Mouse (Mus musculus): ENCODE results near the gene Il2rb.

The Il2rb gene

GRCm38 (mm10) chr15:78520112-78520715, 25.1 kb upstream of the Il2rb start:
- no peak for DNase-seq (ENCODE audit: low read depth, low spot score)

DNA sequence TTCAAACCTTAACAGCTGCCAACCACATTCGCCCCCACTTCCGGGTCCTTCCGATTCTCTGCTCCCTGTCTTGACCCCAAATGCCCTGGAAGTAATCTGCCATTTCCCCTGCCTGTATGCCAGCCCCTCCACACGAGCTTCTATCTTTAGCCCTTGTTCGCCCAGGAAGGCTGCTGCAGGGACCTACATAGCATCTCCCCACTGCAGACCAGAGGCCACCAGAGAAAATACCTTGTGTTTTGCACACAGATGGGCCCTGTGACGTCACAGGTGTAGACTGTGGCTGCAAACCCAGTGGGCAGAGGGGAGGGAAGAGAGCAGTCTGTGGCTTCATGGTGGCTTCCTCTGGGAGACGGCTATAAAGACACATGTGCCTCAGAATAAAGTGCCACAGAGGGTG, 23.1 kb upstream of the Il2rb start:
- no peak for DNase-seq (ENCODE audit: low read depth, low spot score)

- no peak for DNase-seq (ENCODE audit: low read depth, low spot score)
These were observed 20.7 kb upstream of the Il2rb start for GRCm38 (mm10) chr15:78515759-78516158.

- DNase-seq (ENCODE audit: low read depth, low spot score): peak; percentile 67
These were observed 19.5 kb upstream of the Il2rb start for GRCm38 (mm10) chr15:78514393-78515146.

GRCm38 (mm10) chr15:78513019-78513418, 17.9 kb upstream of the Il2rb start:
- DNase-seq (ENCODE audit: low read depth, low spot score): no peak

GRCm38 (mm10) chr15:78511951-78512350, 16.9 kb upstream of the Il2rb start:
- DNase-seq (ENCODE audit: low read depth, low spot score): no peak

DNA sequence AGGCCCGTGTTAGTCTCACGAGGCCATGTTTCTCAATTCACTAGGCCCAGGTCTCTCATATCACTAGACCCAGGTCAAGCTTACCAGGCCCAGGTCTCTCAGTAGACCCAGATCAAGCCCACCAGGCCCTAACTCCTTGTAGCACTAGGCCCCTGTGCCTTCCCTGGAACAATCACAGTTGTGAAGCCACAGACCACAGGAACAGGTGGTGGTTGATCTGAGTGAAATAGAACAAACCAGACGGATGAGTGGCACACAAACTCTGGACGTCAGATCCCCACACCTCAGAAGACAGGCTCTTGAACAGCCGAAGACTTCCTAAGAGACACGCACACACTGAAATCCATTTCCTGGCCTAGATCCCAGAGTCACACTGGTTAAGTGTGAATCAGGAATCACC, 15.7 kb upstream of the Il2rb start:
- DNase-seq (ENCODE audit: low read depth, low spot score): no peak

GRCm38 (mm10) chr15:78510121-78510576, 15.1 kb upstream of the Il2rb start:
- DNase-seq (ENCODE audit: low read depth, low spot score): no peak

GRCm38 (mm10) chr15:78509297-78509899, 14.3 kb upstream of the Il2rb start:
- DNase-seq (ENCODE audit: low read depth, low spot score): peak; percentile 78

GRCm38 (mm10) chr15:78508443-78508842, 13.4 kb upstream of the Il2rb start:
- DNase-seq (ENCODE audit: low read depth, low spot score): no peak

- DNase-seq (ENCODE audit: low read depth, low spot score): no peak
These were observed 10.5 kb upstream of the Il2rb start for GRCm38 (mm10) chr15:78505541-78505940.

DNA sequence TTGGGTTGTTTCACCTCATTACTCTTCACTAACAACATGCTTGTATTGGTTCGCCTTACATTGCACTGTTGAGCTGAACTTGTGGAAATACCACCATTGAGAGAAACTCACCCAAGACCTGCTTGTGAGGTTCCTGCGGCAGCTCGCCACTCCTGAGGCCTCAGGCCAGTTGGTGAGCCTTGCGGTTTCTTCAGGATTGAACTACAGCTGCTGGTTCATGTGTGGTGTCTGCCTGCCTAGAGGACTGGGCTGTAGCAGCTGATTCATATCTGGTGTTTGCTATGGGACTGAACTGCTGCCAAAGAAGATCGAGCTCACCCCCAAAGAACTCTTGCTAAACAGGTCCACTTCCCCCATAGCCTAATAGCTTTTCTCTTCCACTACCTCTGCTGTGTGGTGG, 9.7 kb upstream of the Il2rb start:
- DNase-seq (ENCODE audit: low read depth, low spot score): no peak

DNA sequence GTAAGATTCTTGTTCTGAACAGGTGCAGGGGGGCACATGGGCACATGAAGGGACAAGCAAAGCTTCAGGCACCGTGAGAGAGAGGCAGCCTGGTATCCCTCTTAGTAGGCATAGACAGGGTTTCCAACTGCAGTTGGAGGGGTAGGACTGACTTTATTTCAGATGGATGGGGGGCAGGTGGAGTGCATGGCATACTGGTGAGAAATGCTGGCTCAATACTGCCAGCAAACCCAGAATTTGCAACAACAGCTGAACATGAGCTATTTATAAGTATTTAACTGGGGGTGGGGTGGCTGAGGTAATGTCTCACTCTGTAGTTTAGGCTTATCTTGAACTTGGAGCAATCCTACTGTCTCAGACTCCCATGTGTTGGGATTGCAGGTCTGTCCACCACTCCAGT, 8.9 kb upstream of the Il2rb start:
- DNase-seq (ENCODE audit: low read depth, low spot score): no peak

GRCm38 (mm10) chr15:78502437-78503132, 7.5 kb upstream of the Il2rb start:
- no peak for DNase-seq (ENCODE audit: low read depth, low spot score)

DNA sequence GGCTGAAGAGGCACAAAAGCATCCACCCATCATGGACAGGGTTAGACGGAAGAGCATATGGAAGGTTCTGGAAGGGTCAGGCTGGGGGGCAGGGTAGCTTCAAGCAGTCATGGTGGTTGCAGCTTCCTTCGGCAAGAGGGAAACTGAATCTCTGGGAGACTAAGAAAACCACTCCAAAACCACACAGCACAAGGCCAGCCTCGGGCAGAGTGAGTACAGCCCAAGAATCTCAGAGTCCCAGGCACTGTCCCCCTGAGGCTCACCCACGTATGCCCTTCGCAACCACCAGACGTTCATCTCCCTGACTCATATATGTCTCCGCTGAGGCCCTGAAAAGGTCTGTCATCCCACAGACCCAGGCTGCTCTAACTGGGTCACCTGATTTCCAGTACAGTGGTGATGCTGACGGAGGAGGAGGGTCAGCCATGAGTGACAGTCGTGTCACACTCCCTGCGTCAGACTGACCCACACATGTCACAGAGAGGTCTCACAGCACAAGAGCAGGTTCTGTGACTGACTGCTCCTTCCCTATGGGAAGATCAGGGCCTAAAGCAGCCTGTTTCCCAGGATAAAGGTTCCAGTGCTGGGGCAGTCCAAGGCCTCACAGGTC, 1.6 kb downstream of the Il2rb start:
- DNase-seq (ENCODE audit: low read depth, low spot score): no peak

DNA sequence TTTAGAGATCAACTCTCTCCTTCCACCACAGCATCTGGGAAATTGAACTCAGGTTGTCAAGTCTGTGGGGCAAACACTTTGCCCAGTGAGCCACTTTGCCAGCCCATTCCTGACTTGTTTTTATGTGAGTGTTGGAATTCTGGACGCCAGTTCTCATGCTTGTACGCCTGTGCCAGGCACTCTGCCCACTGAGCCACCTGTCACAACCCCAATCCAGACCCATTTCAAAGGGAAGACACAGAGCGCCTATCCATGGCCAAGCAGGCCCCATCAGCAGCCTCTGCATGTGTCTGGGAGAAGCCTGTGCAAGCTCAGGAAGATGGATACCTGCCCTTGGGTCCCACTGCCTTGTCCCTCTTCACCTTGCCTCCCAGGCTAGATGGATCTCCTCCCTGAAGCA, 3.8 kb downstream of the Il2rb start:
- no peak for DNase-seq (ENCODE audit: low read depth, low spot score)

GRCm38 (mm10) chr15:78489906-78490305, 5.2 kb downstream of the Il2rb start:
- no peak for DNase-seq (ENCODE audit: low read depth, low spot score)

DNA sequence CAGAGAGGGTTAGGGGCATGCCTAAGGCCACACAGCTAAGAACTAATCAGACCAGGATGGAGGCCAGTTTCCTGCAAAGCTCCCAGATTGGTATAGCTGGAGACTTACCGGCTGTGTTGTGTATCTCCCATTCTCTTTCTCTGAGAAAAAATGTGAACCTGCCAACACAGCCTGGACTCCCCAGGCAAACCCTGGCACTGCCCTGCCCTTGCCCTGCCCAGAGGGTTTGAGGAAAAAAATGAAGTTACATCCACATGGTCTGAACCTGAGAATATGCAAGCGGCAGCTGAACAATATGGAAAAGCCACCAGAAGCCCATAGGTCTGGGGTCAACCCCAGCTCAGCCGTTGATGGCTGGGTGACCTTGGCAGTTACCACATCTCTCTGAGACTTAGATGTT, 5.8 kb downstream of the Il2rb start:
- DNase-seq (ENCODE audit: low read depth, low spot score): no peak

GRCm38 (mm10) chr15:78487066-78487465, 8.0 kb downstream of the Il2rb start:
- no peak for DNase-seq (ENCODE audit: low read depth, low spot score)

- DNase-seq (ENCODE audit: low read depth, low spot score): no peak
These were observed 8.5 kb downstream of the Il2rb start for GRCm38 (mm10) chr15:78486564-78486963.

GRCm38 (mm10) chr15:78483311-78483710, 11.8 kb downstream of the Il2rb start:
- no peak for DNase-seq (ENCODE audit: low read depth, low spot score)

GRCm38 (mm10) chr15:78482518-78482917, 12.6 kb downstream of the Il2rb start:
- no peak for DNase-seq (ENCODE audit: low read depth, low spot score)

Data from ES-CJ7 (cell line).